Mouse (Mus musculus) layer of hippocampus, adult 2 months (tissue): ENCODE measurements around the gene Slc35f3. TPM values are rescaled to one million over a fixed set of nuclear protein-coding genes. Genes with fewer than 3 reads are reported as not detected.

Source experiments
- DNase-seq, 2 experiments: peaks; one replicate each; pipeline ENCODE4 v3.0.0; 2022; ENCODE audit warnings: low spot score in 2 of 2
- H3K27ac ChIP-seq: fragments of 200-600 bp; 2 replicates; pipeline ENCODE4 v1.8.1; 2022
- H3K4me3 ChIP-seq: fragments of 200-600 bp; 2 replicates; pipeline ENCODE4 v1.8.1; 2022; ENCODE audit warnings: mild to moderate bottlenecking
- CTCF ChIP-seq: fragments of 200-600 bp; conservative IDR thresholded peaks from 2 replicates; pipeline ENCODE4 v1.8.1; 2022; ENCODE audit warnings: antibody characterized with exemption, mild to moderate bottlenecking, moderate library complexity
- total RNA-seq, 2 experiments: library from RNA; stranded (reverse); gene quantifications; 2 replicates each; pipeline ENCODE4 v1.2.3; 2021

Slc35f3 gene
- total RNA-seq, 2 experiments from 2014 or later: 45.9 to 47.1 TPM

DNA sequence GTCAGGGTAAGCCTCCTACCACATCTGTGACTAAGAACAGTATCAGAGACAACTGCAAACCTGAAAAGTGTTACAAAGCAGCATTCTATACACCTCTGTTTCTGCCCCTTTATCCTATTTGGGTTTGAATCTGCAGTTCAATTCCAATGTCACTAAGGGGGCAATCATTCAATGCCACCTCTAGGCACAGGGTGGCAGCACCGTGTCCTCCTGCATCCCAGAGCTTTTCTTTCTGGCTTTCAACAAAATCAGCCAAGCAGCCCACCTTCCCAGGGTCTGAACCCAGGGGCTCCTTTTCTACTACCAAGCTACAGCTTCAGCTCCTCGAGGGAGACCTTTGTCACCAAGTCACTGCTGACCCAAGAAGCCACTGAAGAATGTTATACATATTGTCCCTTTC lies 140.6 kb downstream of the Slc35f3 start:
- peak; percentile 70 for TF ChIP-seq CTCF
- Histone ChIP-seq H3K27ac (no peak overlapping the region), H3K4me3 (no peak overlapping the region)
- DNase-seq: no peak

Other genes with a start within 250 kb of the Slc35f3 start
- gene Coa6, start 124.0 kb downstream of the Slc35f3 start, total RNA-seq: 10 to 100 TPM; 20.6 to 25.6 TPM
- 1 to 10 TPM; 4.6 to 4.9 TPM for gene Tarbp1, start 176.5 kb downstream of the Slc35f3 start, total RNA-seq